ENCODE assay signal across 8 mouse cellular contexts in genomic region chr3:116594076-116594727, GRCm38 (mm10). TPM values are rescaled to one million over a fixed set of nuclear protein-coding genes. Genes with fewer than 3 reads are reported as not detected.
A peak's percentile ranks its signal among the peaks of the same experiment; 100 is the strongest.
DNase-seq lines count a peak whose midpoint lies in the region; ATAC-seq lines count a peak whose summit lies in the region.

No protein-coding gene starts in this region.

- peak overlapping the region; percentile 78 for H3K4me2 ChIP-seq in heart, embryonic 12.5 days
- peak overlapping the region; percentile 47 for H3K4me2 ChIP-seq in hindbrain, embryonic 14.5 days (replicated peaks)

- peak overlapping the region; percentile 86 for H3K27ac ChIP-seq in heart, embryonic 12.5 days (ENCODE audit: poor library complexity, severe bottlenecking)
- peak overlapping the region; percentile 72 for H3K27ac ChIP-seq in hindbrain, embryonic 14.5 days
- peak overlapping the region; percentile 93 for H3K27ac ChIP-seq in midbrain, embryonic 10.5 days (replicated peaks)

- H3K9ac ChIP-seq in heart, embryonic 12.5 days: peak overlapping the region; percentile 94
- peak overlapping the region; percentile 71 for H3K9ac ChIP-seq in hindbrain, embryonic 14.5 days

- H3K4me3 ChIP-seq in heart, embryonic 12.5 days: peak overlapping the region; percentile 85
- H3K4me3 ChIP-seq in hindbrain, embryonic 14.5 days (replicated peaks; ENCODE audit: low read length): peak overlapping the region; percentile 68
- peak overlapping the region; percentile 91 for H3K4me3 ChIP-seq in midbrain, embryonic 10.5 days

- H3K27me3 ChIP-seq in heart, embryonic 12.5 days (replicated peaks): no peaks in the 10 kb centered on the region
- H3K27me3 ChIP-seq in hindbrain, embryonic 14.5 days (ENCODE audit: control insufficient read depth, insufficient read depth, low read length): no peaks in the 10 kb centered on the region
- no peaks in the 10 kb centered on the region for H3K27me3 ChIP-seq in midbrain, embryonic 10.5 days (ENCODE audit: low read depth, poor library complexity, severe bottlenecking)

- 2% methylated on average over 22 of the region's 22 CpGs for WGBS in heart, embryonic 12.5 days
- WGBS in hindbrain, embryonic 14.5 days: 2% methylated on average over 22 of the region's 22 CpGs
- WGBS in midbrain, embryonic 10.5 days: 3% methylated on average over 22 of the region's 22 CpGs

- DNase-seq in heart, adult 8-10 months (ENCODE audit: low spot score): no peak
- peak; percentile 73 for DNase-seq in 416B (ENCODE audit: low read depth)
- DNase-seq in c-Kit-positive CD71-negative TER-119-negative erythroid progenitor cells, embryonic 14.5 days (ENCODE audit: low read depth): peak; percentile 41
- DNase-seq in hindbrain, embryonic 14.5 days (ENCODE audit: low spot score): peak; percentile 69
- no peak for DNase-seq in midbrain, embryonic 10.5 days (ENCODE audit: low spot score)
- no peak for DNase-seq in T-cell, adult 2 months (ENCODE audit: low spot score)
- DNase-seq in frontal cortex, postnatal 14 days (ENCODE audit: low spot score in 2 of 2): no peak

- H3K9me3 ChIP-seq in heart, embryonic 12.5 days (replicated peaks): no peaks in the 10 kb centered on the region
- H3K9me3 ChIP-seq in hindbrain, embryonic 14.5 days (ENCODE audit: control insufficient read depth, low read length): no peaks in the 10 kb centered on the region
- no peaks in the 10 kb centered on the region for H3K9me3 ChIP-seq in midbrain, embryonic 10.5 days (replicated peaks)

- ATAC-seq in heart, embryonic 12.5 days (ENCODE audit: insufficient number of reproducible peaks, low FRiP score): peak; percentile 63
- ATAC-seq in hindbrain, embryonic 14.5 days (ENCODE audit: low FRiP score): peak; percentile 82

- peaks cover 6% of the 10 kb centered on the region for H3K4me1 ChIP-seq in heart, embryonic 12.5 days (replicated peaks)
- peaks cover 8% of the 10 kb centered on the region; the same call in 1 of the 2 replicates for H3K4me1 ChIP-seq in hindbrain, embryonic 14.5 days (replicated peaks; ENCODE audit: control insufficient read depth, insufficient read depth, low read length)
- H3K4me1 ChIP-seq in midbrain, embryonic 10.5 days: peaks cover 16% of the 10 kb centered on the region

- H3K36me3 ChIP-seq in heart, embryonic 12.5 days: peaks cover 28% of the 10 kb centered on the region
- H3K36me3 ChIP-seq in hindbrain, embryonic 14.5 days (replicated peaks; ENCODE audit: control insufficient read depth, insufficient read depth): peaks cover 26% of the 10 kb centered on the region
- H3K36me3 ChIP-seq in midbrain, embryonic 10.5 days: peaks cover 40% of the 10 kb centered on the region

RNA-seq across cellular contexts. Expression of gene Sass6, which starts 0.6 kb away (rescaled TPM):
- polyA plus RNA-seq in heart, embryonic 12.5 days (2016; fragmentation: Nextera tagmentation; extraction: Ambion mirVana): 19.9 and 21.0 TPM in 2 replicates
- 1 to 10 TPM; 1.7 to 2.3 (median 1.9) TPM for total RNA-seq in heart, adult 8-10 months (2022)
- 13.1 and 14.2 TPM in 2 replicates for polyA plus RNA-seq in hindbrain, embryonic 14.5 days (2014; fragmentation: Nextera tagmentation; extraction: Ambion mirVana)
- 37.3 and 39.5 TPM in 2 replicates for polyA plus RNA-seq in midbrain, embryonic 10.5 days (2016; fragmentation: Nextera tagmentation; extraction: Ambion mirVana)

RNA-seq across cellular contexts. Expression of gene Trmt13, which starts 20.2 kb away (rescaled TPM):
- polyA plus RNA-seq in heart, embryonic 12.5 days (2016; fragmentation: Nextera tagmentation; extraction: Ambion mirVana): 21.8 and 24.0 TPM in 2 replicates
- total RNA-seq in heart, adult 8-10 months (2022): 1 to 10 TPM; 4.6 to 5.9 (median 5.1) TPM
- polyA plus RNA-seq in hindbrain, embryonic 14.5 days (2014; fragmentation: Nextera tagmentation; extraction: Ambion mirVana): 15.9 and 24.5 TPM in 2 replicates
- polyA plus RNA-seq in midbrain, embryonic 10.5 days (2016; fragmentation: Nextera tagmentation; extraction: Ambion mirVana): 25.0 and 26.9 TPM in 2 replicates

RNA-seq across cellular contexts. Expression of gene Lrrc39, which starts 31.4 kb away (rescaled TPM):
- polyA plus RNA-seq in heart, embryonic 12.5 days (2016; fragmentation: Nextera tagmentation; extraction: Ambion mirVana): 32.8 and 35.7 TPM in 2 replicates
- total RNA-seq in heart, adult 8-10 months (2022): 10 to 100 TPM; 72.9 to 87.5 (median 77.9) TPM
- polyA plus RNA-seq in hindbrain, embryonic 14.5 days (2014; fragmentation: Nextera tagmentation; extraction: Ambion mirVana): 0.39 TPM in 1 of 2 replicates, not detected in the other
- 0.56 and 0.63 TPM in 2 replicates for polyA plus RNA-seq in midbrain, embryonic 10.5 days (2016; fragmentation: Nextera tagmentation; extraction: Ambion mirVana)

Comparison
In these comparisons a context has a peak if more than half of its experiments do, and no peak if none do; other contexts are left out.
1. DNase-seq: peak in 416B (single experiment), c-Kit-positive CD71-negative TER-119-negative erythroid progenitor cells, embryonic 14.5 days (single experiment) and hindbrain, embryonic 14.5 days (single experiment); none in heart, adult 8-10 months (single experiment), midbrain, embryonic 10.5 days (single experiment), T-cell, adult 2 months (single experiment) and frontal cortex, postnatal 14 days (0 of 2).
2. RNA of gene Lrrc39, which starts 31.4 kb away (polyA plus RNA-seq): 32.8 to 35.7 TPM in heart, embryonic 12.5 days; 0.56 to 0.63 TPM in midbrain, embryonic 10.5 days and 0.39 TPM in hindbrain, embryonic 14.5 days; every median in the first group is over 10 times any median in the second.
3. Peak in every context shown above with its lines, with median percentiles within 50 percentile points of each other: H3K27ac ChIP-seq and H3K4me3 ChIP-seq.